Comparison of ENCODE assay signal across 29 mouse cellular contexts in genomic region chr1:74790095-74790494, GRCm38 (mm10). TPM values are rescaled to one million over a fixed set of nuclear protein-coding genes. Genes with fewer than 3 reads are reported as not detected.
DNase-seq lines count a peak whose midpoint lies in the region; ATAC-seq and TF ChIP-seq lines count a peak whose summit lies in the region.
"Had no signal": no experiment of that assay in that cellular context is flagged by ENCODE, and none has a peak within 500 bp of the region (broad histone marks: within the 10 kb centered on the region; RNA-seq: fewer than 3 reads in every experiment).

No protein-coding gene starts in this region.

- peaks cover 15% of the 10 kb centered on the region for H3K79me2 ChIP-seq in CH12.LX (replicated peaks; ENCODE audit: control insufficient read depth, extremely low read depth, insufficient read depth, poor library complexity, severe bottlenecking)

- no peaks in the 10 kb centered on the region for H3K36me3 ChIP-seq in hindbrain, embryonic 12.5 days
- H3K36me3 ChIP-seq in hindbrain, postnatal 0 days (ENCODE audit: insufficient read depth, low read length), result no peaks in the 10 kb centered on the region
- H3K36me3 ChIP-seq in midbrain, embryonic 12.5 days, result no peaks in the 10 kb centered on the region
- H3K36me3 ChIP-seq in midbrain, embryonic 14.5 days (ENCODE audit: control insufficient read depth, insufficient read depth, low read length), result no peaks in the 10 kb centered on the region
- H3K36me3 ChIP-seq in CH12.LX (replicated peaks in 1 of 2; ENCODE audit: control insufficient read depth in 1 of 2, insufficient read depth in 1 of 2, low read length in 1 of 2), result peaks cover 0 to 23% of the 10 kb centered on the region in 2 experiments
- no peaks in the 10 kb centered on the region for H3K36me3 ChIP-seq in limb, embryonic 11.5 days (ENCODE audit: control insufficient read depth, insufficient read depth, low read length)
- H3K36me3 ChIP-seq: embryonic facial prominence, embryonic 15.5 days; heart, embryonic 12.5 days; heart, embryonic 15.5 days; hindbrain, embryonic 10.5 days had no signal

- H3K4me2 ChIP-seq in hindbrain, embryonic 12.5 days (replicated peaks), result no peak overlapping the region
- H3K4me2 ChIP-seq in hindbrain, postnatal 0 days (ENCODE audit: low read depth, low read length), result no peak overlapping the region
- no peak overlapping the region for H3K4me2 ChIP-seq in midbrain, embryonic 12.5 days (replicated peaks)
- H3K4me2 ChIP-seq in midbrain, embryonic 14.5 days (ENCODE audit: low read length), result no peak overlapping the region
- no peak overlapping the region for H3K4me2 ChIP-seq in CH12.LX (ENCODE audit: insufficient read depth, low read depth, poor library complexity, severe bottlenecking)
- H3K4me2 ChIP-seq in limb, embryonic 11.5 days (ENCODE audit: low read depth, severe bottlenecking), result no peak overlapping the region
- H3K4me2 ChIP-seq: embryonic facial prominence, embryonic 15.5 days; heart, embryonic 12.5 days; heart, embryonic 15.5 days; hindbrain, embryonic 14.5 days had no signal

- peaks cover 39% of the 10 kb centered on the region for H3K4me1 ChIP-seq in hindbrain, embryonic 12.5 days
- peaks cover 20% of the 10 kb centered on the region for H3K4me1 ChIP-seq in hindbrain, postnatal 0 days (ENCODE audit: insufficient read depth, low read length)
- H3K4me1 ChIP-seq in midbrain, embryonic 12.5 days, result peaks cover 34% of the 10 kb centered on the region
- peaks cover 31% of the 10 kb centered on the region for H3K4me1 ChIP-seq in midbrain, embryonic 14.5 days (ENCODE audit: control insufficient read depth, insufficient read depth, low read length)
- H3K4me1 ChIP-seq in CH12.LX (ENCODE audit: control insufficient read depth in 1 of 2, insufficient read depth in 2 of 2), result peaks cover 34 to 50% of the 10 kb centered on the region in 2 experiments
- peaks cover 35% of the 10 kb centered on the region for H3K4me1 ChIP-seq in limb, embryonic 11.5 days (ENCODE audit: control insufficient read depth, insufficient read depth, low read length)

- TF ChIP-seq CTCF in hindbrain, postnatal 0 days (IDR thresholded peaks at IDR 0.05; ENCODE audit: low read depth), result no peak
- no peak for TF ChIP-seq CTCF in CH12.LX (conservative IDR thresholded peaks at IDR 0.05 in 1 of 2, IDR thresholded peaks at IDR 0.05 in 1 of 2; ENCODE audit: low read depth in 2 of 2, low read length in 2 of 2)

- no peak for TF ChIP-seq POLR2A in CH12.LX (IDR thresholded peaks at IDR 0.05; ENCODE audit: low read depth, low read length)

- no peaks in the 10 kb centered on the region for H3K9me3 ChIP-seq in hindbrain, embryonic 12.5 days (replicated peaks)
- no peaks in the 10 kb centered on the region for H3K9me3 ChIP-seq in hindbrain, postnatal 0 days (ENCODE audit: low read length)
- no peaks in the 10 kb centered on the region for H3K9me3 ChIP-seq in midbrain, embryonic 12.5 days
- H3K9me3 ChIP-seq in midbrain, embryonic 14.5 days (ENCODE audit: control insufficient read depth, low read length), result no peaks in the 10 kb centered on the region
- H3K9me3 ChIP-seq in CH12.LX (replicated peaks; ENCODE audit: low read length), result peaks cover 2% of the 10 kb centered on the region
- no peaks in the 10 kb centered on the region for H3K9me3 ChIP-seq in limb, embryonic 11.5 days (ENCODE audit: control insufficient read depth, low read length)
- H3K9me3 ChIP-seq: embryonic facial prominence, embryonic 15.5 days; heart, embryonic 12.5 days; heart, embryonic 15.5 days; hindbrain, embryonic 10.5 days had no signal

- no peak overlapping the region for H3K27ac ChIP-seq in hindbrain, embryonic 12.5 days
- no peak overlapping the region for H3K27ac ChIP-seq in hindbrain, postnatal 0 days
- H3K27ac ChIP-seq in midbrain, embryonic 12.5 days (replicated peaks), result 0 out of 2 replicates have a peak overlapping the region, but pooled peaks have one; percentile 6
- H3K27ac ChIP-seq in midbrain, embryonic 14.5 days (replicated peaks; ENCODE audit: low read depth, low read length), result no peak overlapping the region
- peak overlapping the region; percentile 73 for H3K27ac ChIP-seq in CH12.LX (ENCODE audit: insufficient read depth, low read depth)
- no peak overlapping the region for H3K27ac ChIP-seq in limb, embryonic 11.5 days (replicated peaks; ENCODE audit: low read depth, low read length)
- H3K27ac ChIP-seq: embryonic facial prominence, embryonic 15.5 days; gastrocnemius, adult 2 months; heart, embryonic 15.5 days; hindbrain, embryonic 10.5 days; hindbrain, embryonic 14.5 days had no signal

- no peak overlapping the region for H3K9ac ChIP-seq in hindbrain, embryonic 12.5 days
- no peak overlapping the region for H3K9ac ChIP-seq in hindbrain, postnatal 0 days (replicated peaks; ENCODE audit: low read length)
- H3K9ac ChIP-seq in midbrain, embryonic 12.5 days (replicated peaks), result no peak overlapping the region; the same call in 1 of the 2 replicates
- H3K9ac ChIP-seq in midbrain, embryonic 14.5 days (replicated peaks; ENCODE audit: low read length), result no peak overlapping the region
- H3K9ac ChIP-seq in CH12.LX (ENCODE audit: insufficient read depth, low read depth), result no peak overlapping the region
- no peak overlapping the region for H3K9ac ChIP-seq in limb, embryonic 11.5 days (ENCODE audit: low read length)
- H3K9ac ChIP-seq: embryonic facial prominence, embryonic 15.5 days; forebrain, postnatal 0 days; heart, embryonic 12.5 days; heart, embryonic 15.5 days; hindbrain, embryonic 14.5 days had no signal

- 9% methylated on average over 3 of the region's 3 CpGs for WGBS in hindbrain, embryonic 12.5 days
- WGBS in hindbrain, postnatal 0 days, result 14% methylated on average over 3 of the region's 3 CpGs
- 4% methylated on average over 3 of the region's 3 CpGs for WGBS in midbrain, embryonic 12.5 days
- WGBS in midbrain, embryonic 14.5 days, result 8% methylated on average over 3 of the region's 3 CpGs
- WGBS in limb, embryonic 11.5 days, result 7% methylated on average over 3 of the region's 3 CpGs

- in situ Hi-C loops in CH12.LX (cut with MboI; ENCODE audit: low pct_ligation_motif_present, low pct_unique_long_range_greater_than_20kb, low sequenced_read_pairs), result no loop called here

- no peak overlapping the region for H3K4me3 ChIP-seq in hindbrain, embryonic 12.5 days
- H3K4me3 ChIP-seq in hindbrain, postnatal 0 days (ENCODE audit: low read length), result no peak overlapping the region
- no peak overlapping the region for H3K4me3 ChIP-seq in midbrain, embryonic 12.5 days
- no peak overlapping the region for H3K4me3 ChIP-seq in midbrain, embryonic 14.5 days (replicated peaks; ENCODE audit: low read depth, low read length)
- H3K4me3 ChIP-seq in CH12.LX (replicated peaks in 1 of 3; ENCODE audit: low read depth in 2 of 3, low read length in 2 of 3, poor library complexity in 1 of 3), result peak overlapping the region in 1 of 3 experiments; percentile 3
- no peak overlapping the region for H3K4me3 ChIP-seq in limb, embryonic 11.5 days (ENCODE audit: low read depth, low read length)
- H3K4me3 ChIP-seq: embryonic facial prominence, embryonic 15.5 days; gastrocnemius, adult 2 months; heart, embryonic 12.5 days; heart, embryonic 15.5 days; hindbrain, embryonic 10.5 days had no signal

- dilution Hi-C loops in CH12.LX (cut with MboI; ENCODE audit: extremely low pct_ligation_motif_present, extremely low pct_unique_long_range_greater_than_20kb, low sequenced_read_pairs), result no loop called here

- TF ChIP-seq EP300 in CH12.LX (IDR thresholded peaks at IDR 0.05; ENCODE audit: low read length), result no peak

- no peak for TF ChIP-seq RAD21 in CH12.LX (IDR thresholded peaks at IDR 0.05; ENCODE audit: low read depth, low read length)

- 0 out of 2 replicates have a peak, but pooled peaks have one; percentile 12 for ATAC-seq in hindbrain, embryonic 12.5 days (ENCODE audit: low FRiP score)
- ATAC-seq in hindbrain, postnatal 0 days, result no peak
- ATAC-seq in midbrain, embryonic 12.5 days (ENCODE audit: low FRiP score, low read depth), result no peak
- ATAC-seq in midbrain, embryonic 14.5 days (ENCODE audit: low FRiP score, low TSS enrichment), result no peak
- ATAC-seq in limb, embryonic 11.5 days (ENCODE audit: insufficient number of reproducible peaks, low FRiP score, low TSS enrichment, low read depth), result no peak
- ATAC-seq: forebrain, embryonic 14.5 days; forebrain, postnatal 0 days had no signal

- no peak for DNase-seq in hindbrain, postnatal 0 days (ENCODE audit: low spot score)
- DNase-seq in midbrain, embryonic 14.5 days, result no peak
- DNase-seq in CH12.LX (ENCODE audit: extremely low read depth), result no peak
- DNase-seq in limb, embryonic 11.5 days (ENCODE audit: low spot score), result peak; percentile 19
- DNase-seq in kidney, adult 11 months, result no peak
- DNase-seq: adrenal gland, adult 2 months; adrenal gland, postnatal 14 days; B cell, adult 2 months; cerebellum, adult 11 months; cerebellum, adult 2 months; cerebellum, adult 9-11 months; cerebellum, postnatal 25 days; embryo, embryonic 11 days; forebrain, postnatal 0 days; gastrocnemius, adult 2 months; gastrocnemius, postnatal 14 days; heart, adult 11 months; heart, postnatal 10 days; heart, postnatal 36 days had no signal

- peaks cover 98% of the 10 kb centered on the region for H3K27me3 ChIP-seq in hindbrain, embryonic 12.5 days
- H3K27me3 ChIP-seq in hindbrain, postnatal 0 days (ENCODE audit: insufficient read depth, low read length), result peaks cover 48% of the 10 kb centered on the region
- H3K27me3 ChIP-seq in midbrain, embryonic 12.5 days, result peaks cover 98% of the 10 kb centered on the region
- H3K27me3 ChIP-seq in midbrain, embryonic 14.5 days (ENCODE audit: control insufficient read depth, insufficient read depth, low read length), result peaks cover 83% of the 10 kb centered on the region
- no peaks in the 10 kb centered on the region for H3K27me3 ChIP-seq in CH12.LX (replicated peaks)
- H3K27me3 ChIP-seq in limb, embryonic 11.5 days (ENCODE audit: control insufficient read depth, insufficient read depth, low read length), result peaks cover 79% of the 10 kb centered on the region

RNA-seq across cellular contexts. Expression of gene Wnt10a, which starts 1.2 kb away (rescaled TPM):
- 1.2 and 2.3 TPM in 2 replicates for polyA plus RNA-seq in hindbrain, embryonic 12.5 days (2016; fragmentation: Nextera tagmentation; extraction: Ambion mirVana)
- total RNA-seq in hindbrain, postnatal 0 days (2014; rRNA removed), result 1.8 and 2.7 TPM in 2 replicates
- polyA plus RNA-seq in hindbrain, postnatal 0 days (2015; fragmentation: Nextera tagmentation; extraction: Ambion mirVana), result 0.48 and 0.68 TPM in 2 replicates
- polyA plus RNA-seq in midbrain, embryonic 12.5 days (2016; fragmentation: Nextera tagmentation; extraction: Ambion mirVana), result 1.7 and 1.8 TPM in 2 replicates
- 0.11 and 0.36 TPM in 2 replicates for polyA plus RNA-seq in midbrain, embryonic 14.5 days (2014; fragmentation: Nextera tagmentation; extraction: Ambion mirVana)
- total RNA-seq in CH12.LX (2012; rRNA removed), result 126 and 184 TPM in 2 replicates
- 142 and 155 TPM in 2 replicates for total RNA-seq in CH12.LX (2014; rRNA removed)
- 170 and 187 TPM in 2 replicates for polyA plus RNA-seq in CH12.LX (2012; ENCODE audit: insufficient read length, low read depth)
- polyA plus RNA-seq in limb, embryonic 11.5 days (2014; fragmentation: Nextera tagmentation; extraction: Ambion mirVana), result 1.4 and 1.6 TPM in 2 replicates
- total RNA-seq: heart, postnatal 10 days; heart, postnatal 36 days; MEL had no signal
- polyA plus RNA-seq: heart, embryonic 15.5 days had no signal

RNA-seq across cellular contexts. Expression of gene Wnt6, which starts 18.4 kb away (rescaled TPM):
- 9.6 and 11.4 TPM in 2 replicates for polyA plus RNA-seq in hindbrain, embryonic 12.5 days (2016; fragmentation: Nextera tagmentation; extraction: Ambion mirVana)
- 5.9 and 11.2 TPM in 2 replicates for total RNA-seq in hindbrain, postnatal 0 days (2014; rRNA removed)
- polyA plus RNA-seq in hindbrain, postnatal 0 days (2015; fragmentation: Nextera tagmentation; extraction: Ambion mirVana), result 6.7 and 7.4 TPM in 2 replicates
- polyA plus RNA-seq in midbrain, embryonic 12.5 days (2016; fragmentation: Nextera tagmentation; extraction: Ambion mirVana), result 5.0 and 7.9 TPM in 2 replicates
- polyA plus RNA-seq in midbrain, embryonic 14.5 days (2014; fragmentation: Nextera tagmentation; extraction: Ambion mirVana), result 2.7 TPM in 1 of 2 replicates, not detected in the other
- 3.4 and 3.5 TPM in 2 replicates for total RNA-seq in CH12.LX (2012; rRNA removed)
- 0.67 and 0.89 TPM in 2 replicates for total RNA-seq in CH12.LX (2014; rRNA removed)
- polyA plus RNA-seq in CH12.LX (2012; ENCODE audit: insufficient read length, low read depth), result 1.6 and 1.7 TPM in 2 replicates
- polyA plus RNA-seq in limb, embryonic 11.5 days (2014; fragmentation: Nextera tagmentation; extraction: Ambion mirVana), result 21.2 and 27.4 TPM in 2 replicates
- total RNA-seq: MEL had no signal

RNA-seq across cellular contexts. Expression of gene Prkag3, which starts 41.1 kb away (rescaled TPM):
- polyA plus RNA-seq in hindbrain, embryonic 12.5 days (2016; fragmentation: Nextera tagmentation; extraction: Ambion mirVana), result 0.21 and 0.38 TPM in 2 replicates
- total RNA-seq in hindbrain, postnatal 0 days (2014; rRNA removed), result not detected in 2 replicates
- not detected in 2 replicates for polyA plus RNA-seq in hindbrain, postnatal 0 days (2015; fragmentation: Nextera tagmentation; extraction: Ambion mirVana)
- polyA plus RNA-seq in midbrain, embryonic 12.5 days (2016; fragmentation: Nextera tagmentation; extraction: Ambion mirVana), result not detected in 2 replicates
- not detected in 2 replicates for polyA plus RNA-seq in midbrain, embryonic 14.5 days (2014; fragmentation: Nextera tagmentation; extraction: Ambion mirVana)
- 0.08 and 0.13 TPM in 2 replicates for total RNA-seq in CH12.LX (2012; rRNA removed)
- total RNA-seq in CH12.LX (2014; rRNA removed), result 0.09 TPM in 1 of 2 replicates, not detected in the other
- 0.12 TPM in 1 of 2 replicates, not detected in the other for polyA plus RNA-seq in CH12.LX (2012; ENCODE audit: insufficient read length, low read depth)
- polyA plus RNA-seq in limb, embryonic 11.5 days (2014; fragmentation: Nextera tagmentation; extraction: Ambion mirVana), result not detected in 2 replicates
- total RNA-seq: forebrain, postnatal 0 days; MEL had no signal
- polyA plus RNA-seq: embryonic facial prominence, embryonic 11.5 days; forebrain, embryonic 14.5 days; forebrain, postnatal 0 days; hindbrain, embryonic 10.5 days; hindbrain, embryonic 14.5 days had no signal

Comparison
In these comparisons a context has a peak if more than half of its experiments do, and no peak if none do; other contexts are left out.
1. H3K27ac ChIP-seq: peak in midbrain, embryonic 12.5 days (single experiment) and CH12.LX (single experiment); none in hindbrain, embryonic 12.5 days (single experiment), hindbrain, postnatal 0 days (single experiment), midbrain, embryonic 14.5 days (single experiment) and limb, embryonic 11.5 days (single experiment).
2. RNA of gene Wnt10a, which starts 1.2 kb away (polyA plus RNA-seq): 170 to 187 TPM in CH12.LX; 1.2 to 2.3 TPM in hindbrain, embryonic 12.5 days, 1.7 to 1.8 TPM in midbrain, embryonic 12.5 days, 1.4 to 1.6 TPM in limb, embryonic 11.5 days, 0.48 to 0.68 TPM in hindbrain, postnatal 0 days and 0.11 to 0.36 TPM in midbrain, embryonic 14.5 days; every median in the first group is over 10 times any median in the second.